Mouse (Mus musculus) intestine, embryonic 14.5 days (tissue): ENCODE data around the gene Camkmt. TPM values are rescaled to one million over a fixed set of nuclear protein-coding genes. Genes with fewer than 3 reads are reported as not detected.

ENCODE experiments used
- ATAC-seq: fragments of 200-750 bp; cut with Nextera tagmentation; replicated peaks from 2 replicates; pipeline ENCODE4 v1.8.0; 2017; ENCODE audit warnings: low read depth, moderate number of reproducible peaks, moderate TSS enrichment, moderate library complexity; ENCODE audit not compliant: low FRiP score, low TSS enrichment
- DNase-seq: peaks from one replicate; pipeline ENCODE4 v3.0.0-alpha.2; 2018; ENCODE audit warnings: low spot score
- H3K27ac ChIP-seq: fragments of 300-500 bp; sonication (generic); 2 replicates; pipeline ENCODE4 v1.5.1; 2014; ENCODE audit warnings: low read depth, mild to moderate bottlenecking, control low read depth
- H3K27me3 ChIP-seq: fragments of 300-500 bp; sonication (generic); replicated peaks from 2 replicates; pipeline ENCODE4 v1.6.1; 2014; ENCODE audit warnings: low read length, control low read depth; ENCODE audit not compliant: control insufficient read depth, insufficient read depth
- H3K36me3 ChIP-seq: fragments of 300-500 bp; sonication (generic); 2 replicates; pipeline ENCODE4 v1.6.1; 2014; ENCODE audit warnings: low read length, control low read depth; ENCODE audit not compliant: control insufficient read depth, insufficient read depth
- H3K4me1 ChIP-seq: fragments of 300-500 bp; sonication (generic); replicated peaks from 2 replicates; pipeline ENCODE4 v1.6.1; 2014; ENCODE audit warnings: low read length, control low read depth, mixed read lengths; ENCODE audit not compliant: control insufficient read depth, insufficient read depth
- H3K4me2 ChIP-seq: fragments of 300-500 bp; sonication (generic); 2 replicates; pipeline ENCODE4 v1.6.1; 2014; ENCODE audit warnings: low read length
- H3K4me3 ChIP-seq: fragments of 300-500 bp; sonication (generic); 2 replicates; pipeline ENCODE4 v1.5.1; 2014; ENCODE audit warnings: low read depth, low read length, control low read depth, mixed read lengths
- H3K9ac ChIP-seq: fragments of 300-500 bp; sonication (generic); 2 replicates; pipeline ENCODE4 v1.6.1; 2014; ENCODE audit warnings: mild to moderate bottlenecking, low read length
- H3K9me3 ChIP-seq: fragments of 300-500 bp; sonication (generic); 2 replicates; pipeline ENCODE4 v1.6.1; 2016; ENCODE audit warnings: low read length, control low read depth; ENCODE audit not compliant: control insufficient read depth
- WGBS: fragments of 180-500 bp; shearing (Covaris S2); extraction: QIAGEN DNeasy Blood & Tissue Kit; methylation state at CpG from one replicate; pipeline ENCODE4 v1.1.7; 2014; 5-methylcytosine and 5-hydroxymethylcytosine counted together
- polyA plus RNA-seq: library from polyadenylated mRNA; unstranded; fragments of >200 nt; fragmentation: Nextera tagmentation; extraction: Ambion mirVana; gene quantifications from 2 replicates; pipeline ENCODE4 v1.2.1, GENCODE M21; 2014

Gene Camkmt
- polyA plus RNA-seq, 1 experiment from 2014 or later = 14.6 TPM

GRCm38 (mm10) chr17:85353636-85354035 lies 263.3 kb downstream of the Camkmt start:
- no peak overlapping the region for H3K4me3 ChIP-seq
- ATAC-seq (no peak), DNase-seq (no peak)
- no peaks in the 10 kb centered on the region for H3K36me3 ChIP-seq
- H3K4me2 ChIP-seq = no peak overlapping the region
- H3K27me3 ChIP-seq = no peaks in the 10 kb centered on the region
- WGBS = 80% methylated on average over 10 of the region's 10 CpGs
- H3K9me3 ChIP-seq = no peaks in the 10 kb centered on the region
- H3K4me1 ChIP-seq = no peaks in the 10 kb centered on the region
- no peak overlapping the region for H3K9ac ChIP-seq
- no peak overlapping the region for H3K27ac ChIP-seq

- Histone ChIP-seq H3K27me3 (no peaks in the 10 kb centered on the region), H3K9ac (no peak overlapping the region), H3K9me3 (no peaks in the 10 kb centered on the region), H3K36me3 (no peaks in the 10 kb centered on the region), H3K4me1 (no peaks in the 10 kb centered on the region), H3K27ac (no peak overlapping the region), H3K4me2 (no peak overlapping the region), H3K4me3 (no peak overlapping the region)
- WGBS = 92% methylated on average over 9 of the region's 9 CpGs
- ATAC-seq (no peak), DNase-seq (no peak)
These were observed 265.0 kb downstream of the Camkmt start for GRCm38 (mm10) chr17:85355356-85355755.

DNA sequence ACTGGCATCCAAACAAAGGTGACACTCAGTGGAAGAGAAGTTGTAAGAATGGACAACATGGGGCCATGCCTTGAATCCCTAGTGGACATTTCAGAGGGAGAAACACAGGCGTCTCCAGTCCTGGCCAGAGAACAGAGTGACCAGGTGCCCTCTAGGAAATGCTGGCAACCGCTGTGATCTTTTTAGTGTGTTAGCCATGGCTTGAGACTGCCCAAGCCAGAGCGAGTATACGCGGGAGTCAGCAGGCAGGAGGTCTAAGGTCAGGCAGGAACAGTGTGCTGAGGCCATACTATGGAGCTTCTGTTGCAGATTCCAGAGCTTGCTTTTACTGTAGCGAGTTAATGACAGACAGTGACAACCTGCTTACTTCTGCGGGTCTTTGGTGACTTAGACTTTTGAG lies 270.7 kb downstream of the Camkmt start:
- H3K27ac ChIP-seq = no peak overlapping the region
- no peaks in the 10 kb centered on the region for H3K9me3 ChIP-seq
- DNase-seq (no peak), ATAC-seq (no peak)
- no peak overlapping the region for H3K4me3 ChIP-seq
- WGBS = 75% methylated on average over 7 of the region's 7 CpGs
- no peak overlapping the region for H3K4me2 ChIP-seq
- no peaks in the 10 kb centered on the region for H3K27me3 ChIP-seq
- H3K4me1 ChIP-seq = no peaks in the 10 kb centered on the region
- H3K9ac ChIP-seq = no peak overlapping the region
- H3K36me3 ChIP-seq = no peaks in the 10 kb centered on the region

GRCm38 (mm10) chr17:85367319-85367718 lies 277.0 kb downstream of the Camkmt start:
- Histone ChIP-seq H3K4me2 (no peak overlapping the region), H3K27ac (no peak overlapping the region), H3K36me3 (no peaks in the 10 kb centered on the region), H3K9ac (no peak overlapping the region), H3K4me3 (no peak overlapping the region), H3K9me3 (no peaks in the 10 kb centered on the region), H3K4me1 (no peaks in the 10 kb centered on the region), H3K27me3 (no peaks in the 10 kb centered on the region)
- 94% methylated on average over 5 of the region's 5 CpGs for WGBS
- DNase-seq = no peak
- ATAC-seq = no peak

GRCm38 (mm10) chr17:85368776-85369175 lies 278.4 kb downstream of the Camkmt start:
- H3K4me2 ChIP-seq = no peak overlapping the region
- H3K9me3 ChIP-seq = no peaks in the 10 kb centered on the region
- no peak overlapping the region for H3K4me3 ChIP-seq
- no peaks in the 10 kb centered on the region for H3K36me3 ChIP-seq
- no peaks in the 10 kb centered on the region for H3K4me1 ChIP-seq
- no peak for DNase-seq
- no peak for ATAC-seq
- no peaks in the 10 kb centered on the region for H3K27me3 ChIP-seq
- no peak overlapping the region for H3K9ac ChIP-seq
- no peak overlapping the region for H3K27ac ChIP-seq
- WGBS = 73% methylated on average over 8 of the region's 8 CpGs

GRCm38 (mm10) chr17:85372076-85372475 lies 281.7 kb downstream of the Camkmt start:
- no peaks in the 10 kb centered on the region for H3K9me3 ChIP-seq
- H3K27me3 ChIP-seq = no peaks in the 10 kb centered on the region
- H3K9ac ChIP-seq = no peak overlapping the region
- H3K36me3 ChIP-seq = no peaks in the 10 kb centered on the region
- no peak overlapping the region for H3K4me3 ChIP-seq
- H3K4me1 ChIP-seq = peaks cover 6% of the 10 kb centered on the region; the same call in 1 of the 2 replicates
- no peak overlapping the region for H3K4me2 ChIP-seq
- 71% methylated on average over 13 of the region's 13 CpGs for WGBS
- DNase-seq (no peak), ATAC-seq (no peak)
- no peak overlapping the region for H3K27ac ChIP-seq

DNA sequence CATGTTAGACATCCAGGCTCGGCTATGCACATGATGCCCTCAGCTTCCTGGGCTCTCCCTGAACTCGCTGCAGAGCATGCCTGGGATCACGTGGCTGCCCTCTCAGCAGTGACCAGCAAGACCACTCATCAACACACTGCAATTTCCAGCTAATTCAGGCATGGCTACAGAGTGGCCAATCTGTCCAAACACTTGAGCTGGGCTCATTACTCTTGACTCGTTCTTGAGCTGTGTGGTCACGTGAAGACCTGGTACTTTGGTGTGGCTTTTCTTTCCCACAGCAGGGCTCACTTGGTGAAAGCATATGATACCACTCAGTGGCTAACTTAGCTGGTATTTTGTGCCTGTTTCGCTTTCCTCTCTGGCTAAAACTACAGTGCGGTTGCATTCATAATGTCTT lies 282.2 kb downstream of the Camkmt start:
- Histone ChIP-seq H3K4me1 (peaks cover 6% of the 10 kb centered on the region; the same call in 1 of the 2 replicates), H3K4me3 (no peak overlapping the region), H3K36me3 (no peaks in the 10 kb centered on the region), H3K9ac (no peak overlapping the region), H3K4me2 (no peak overlapping the region), H3K27me3 (no peaks in the 10 kb centered on the region), H3K9me3 (no peaks in the 10 kb centered on the region), H3K27ac (no peak overlapping the region)
- ATAC-seq (no peak), DNase-seq (no peak)
- 85% methylated on average over 7 of the region's 7 CpGs for WGBS

DNA sequence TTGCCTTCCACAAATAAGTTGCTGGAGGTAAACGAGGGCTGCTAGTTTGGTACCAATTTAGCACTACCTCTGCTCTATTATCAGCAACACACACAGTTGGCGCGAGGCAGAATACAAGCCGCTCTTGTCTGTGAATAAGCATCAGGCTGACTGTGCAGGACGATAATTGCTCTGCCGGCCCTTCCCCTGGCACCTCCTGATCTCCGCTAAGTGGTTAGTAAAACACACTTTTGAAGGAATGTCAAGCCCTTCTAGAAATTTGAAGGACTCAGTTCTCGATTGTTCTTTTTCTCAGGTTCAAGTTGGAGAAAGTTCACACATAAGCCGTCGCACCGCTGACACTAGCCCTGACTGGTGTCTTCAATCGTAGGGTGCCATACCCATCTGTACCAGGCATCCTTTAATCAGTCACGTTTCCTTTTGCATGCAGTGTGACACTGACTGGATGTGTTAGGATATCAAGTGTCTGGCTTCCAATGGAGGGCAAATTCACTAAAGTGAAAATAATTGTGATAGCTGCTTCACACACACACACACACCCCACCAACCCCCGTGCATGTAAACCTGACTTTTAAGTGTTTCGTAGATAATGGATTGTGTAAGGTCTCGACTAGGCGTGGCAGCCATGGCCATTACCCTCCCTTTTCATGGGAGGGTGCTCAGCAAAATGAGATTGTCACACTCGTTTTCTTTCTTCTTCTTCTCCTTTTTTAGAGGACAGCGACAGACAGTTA lies 283.9 kb downstream of the Camkmt start:
- Histone ChIP-seq H3K4me1 (peaks cover 6% of the 10 kb centered on the region; the same call in 1 of the 2 replicates), H3K36me3 (no peaks in the 10 kb centered on the region), H3K9me3 (no peaks in the 10 kb centered on the region), H3K4me2 (no peak overlapping the region), H3K9ac (no peak overlapping the region), H3K27me3 (no peaks in the 10 kb centered on the region), H3K27ac (no peak overlapping the region), H3K4me3 (no peak overlapping the region)
- no peak for ATAC-seq
- WGBS = 86% methylated on average over 19 of the region's 19 CpGs
- no peak for DNase-seq

DNA sequence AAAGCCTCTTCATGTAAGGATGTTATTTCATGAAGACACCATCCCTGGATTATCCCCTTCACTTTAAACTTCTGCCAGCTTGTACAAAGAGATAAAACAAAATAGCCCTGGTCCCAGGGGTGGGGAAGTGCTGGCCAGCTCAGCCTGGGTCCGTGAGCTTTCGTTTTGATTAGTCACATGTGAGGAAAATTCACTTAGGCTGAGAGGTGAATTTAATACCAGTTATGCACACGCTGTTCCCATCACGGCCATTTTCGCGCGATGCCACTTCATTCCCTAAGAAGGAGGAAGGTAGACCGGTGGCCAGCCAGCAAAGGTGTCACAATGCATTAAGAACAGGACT lies 284.5 kb downstream of the Camkmt start:
- H3K4me2 ChIP-seq = no peak overlapping the region
- ATAC-seq (no peak), DNase-seq (no peak)
- peaks cover 6% of the 10 kb centered on the region; the same call in 1 of the 2 replicates for H3K4me1 ChIP-seq
- no peaks in the 10 kb centered on the region for H3K9me3 ChIP-seq
- 71% methylated on average over 8 of the region's 8 CpGs for WGBS
- H3K27me3 ChIP-seq = no peaks in the 10 kb centered on the region
- H3K9ac ChIP-seq = no peak overlapping the region
- H3K27ac ChIP-seq = no peak overlapping the region
- no peak overlapping the region for H3K4me3 ChIP-seq
- no peaks in the 10 kb centered on the region for H3K36me3 ChIP-seq
